Mouse (Mus musculus) liver, postnatal 0 days (tissue): ENCODE measurements around the gene Wfdc9. TPM values are rescaled to one million over a fixed set of nuclear protein-coding genes. Genes with fewer than 3 reads are reported as not detected.
A peak's percentile ranks its signal among the peaks of the same experiment; 100 is the strongest.

Experiments used
- ATAC-seq: fragments of 200-750 bp; cut with Nextera tagmentation; 2 replicates; pipeline ENCODE4 v1.8.0; 2017; ENCODE audit warnings: mild to moderate bottlenecking, moderate library complexity
- DNase-seq: peaks from one replicate; pipeline ENCODE4 v3.0.0-alpha.2; 2016
- H3K27ac ChIP-seq: fragments of 300-500 bp; sonication (generic); 2 replicates; pipeline ENCODE4 v1.5.1; 2014; ENCODE audit warnings: antibody characterized with exemption, moderate library complexity, mild to moderate bottlenecking, low read depth
- H3K27me3 ChIP-seq: fragments of 300-500 bp; sonication (generic); 2 replicates; pipeline ENCODE4 v1.6.1; 2014; ENCODE audit warnings: low read length, control low read depth, mixed read lengths; ENCODE audit not compliant: insufficient read depth
- H3K36me3 ChIP-seq: fragments of 300-500 bp; sonication (generic); replicated peaks from 2 replicates; pipeline ENCODE4 v1.6.1; 2014; ENCODE audit warnings: mild to moderate bottlenecking, control low read depth, low read length, moderate library complexity, mixed read lengths; ENCODE audit not compliant: insufficient read depth
- H3K4me1 ChIP-seq: fragments of 300-500 bp; sonication (generic); 2 replicates; pipeline ENCODE4 v1.6.1; 2014; ENCODE audit warnings: antibody characterized with exemption, mild to moderate bottlenecking, control low read depth; ENCODE audit not compliant: insufficient read depth
- H3K4me2 ChIP-seq: fragments of 300-500 bp; sonication (generic); 2 replicates; pipeline ENCODE4 v1.6.1; 2014; ENCODE audit warnings: low read depth, mild to moderate bottlenecking, low read length, moderate library complexity, mixed read lengths
- H3K4me3 ChIP-seq: fragments of 300-500 bp; sonication (generic); 2 replicates; pipeline ENCODE4 v1.5.1; 2014; ENCODE audit warnings: low read depth, low read length
- H3K9ac ChIP-seq: fragments of 300-500 bp; sonication (generic); replicated peaks from 2 replicates; pipeline ENCODE4 v1.6.1; 2014; ENCODE audit warnings: mild to moderate bottlenecking, moderate library complexity
- H3K9me3 ChIP-seq: fragments of 300-500 bp; sonication (generic); 2 replicates; pipeline ENCODE4 v1.6.1; 2016; ENCODE audit warnings: mild to moderate bottlenecking, control low read depth, low read length, mixed read lengths
- CTCF ChIP-seq: sonication (generic); IDR thresholded peaks from 2 replicates; pipeline ENCODE4 v1.5.1; 2016; ENCODE audit warnings: antibody characterized with exemption, low read depth
- EP300 ChIP-seq: IDR thresholded peaks from 2 replicates; pipeline ENCODE4 v1.6.1; 2016; ENCODE audit warnings: antibody characterized with exemption, low read depth, mild to moderate bottlenecking
- WGBS: fragments of 180-500 bp; shearing (Covaris S2); extraction: QIAGEN DNeasy Blood & Tissue Kit; methylation state at CpG from one replicate; pipeline ENCODE4 v1.1.7; 2014; ENCODE audit not compliant: insufficient replicate concordance; 5-methylcytosine and 5-hydroxymethylcytosine counted together
- polyA plus RNA-seq: library from polyadenylated mRNA; unstranded; fragments of >200 nt; fragmentation: Nextera tagmentation; extraction: Ambion mirVana; gene quantifications from 2 replicates; pipeline ENCODE4 v1.2.1, GENCODE M21; 2015

The Wfdc9 gene
- polyA plus RNA-seq, 1 experiment from 2014 or later: not detected

- H3K4me3 ChIP-seq: no peak overlapping the region
- DNase-seq: no peak
- no peaks in the 10 kb centered on the region for H3K36me3 ChIP-seq
- ATAC-seq: no peak
- 0 out of 2 replicates have a peak, but pooled peaks cover 3% of the 10 kb centered on the region for H3K9me3 ChIP-seq
- H3K9ac ChIP-seq: no peak overlapping the region
- H3K4me1 ChIP-seq: no peaks in the 10 kb centered on the region
- no peak for TF ChIP-seq EP300
- no peak for TF ChIP-seq CTCF
- H3K4me2 ChIP-seq: no peak overlapping the region
- H3K27me3 ChIP-seq: no peaks in the 10 kb centered on the region
- no peak overlapping the region for H3K27ac ChIP-seq
- 76% methylated on average over 8 of the region's 8 CpGs for WGBS
Measured at GRCm38 (mm10) chr2:164604411-164604810, 52.0 kb downstream of the Wfdc9 start.

DNA sequence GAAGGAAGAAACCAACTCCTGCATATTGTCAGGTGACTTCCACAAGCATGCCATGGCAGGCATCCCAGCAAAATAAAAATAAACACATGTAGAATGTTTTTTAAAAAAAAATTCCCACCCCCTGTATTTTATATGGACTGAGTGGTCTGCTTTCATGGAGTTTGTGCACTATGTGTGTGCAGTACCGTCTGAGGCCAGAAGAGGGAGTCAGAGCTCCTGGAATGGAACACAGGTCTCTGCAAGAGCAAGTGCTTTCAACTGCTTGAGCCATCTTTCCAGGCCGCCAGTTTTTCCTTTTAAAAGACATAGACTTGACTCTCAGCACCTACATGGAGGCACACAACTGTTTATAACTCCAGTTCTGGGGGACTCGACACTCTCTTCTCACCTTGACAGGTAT lies 52.9 kb downstream of the Wfdc9 start:
- Histone ChIP-seq H3K36me3 (no peaks in the 10 kb centered on the region), H3K4me3 (no peak overlapping the region), H3K4me1 (no peaks in the 10 kb centered on the region), H3K4me2 (no peak overlapping the region), H3K9ac (no peak overlapping the region), H3K27me3 (no peaks in the 10 kb centered on the region), H3K27ac (no peak overlapping the region), H3K9me3 (0 out of 2 replicates have a peak, but pooled peaks cover 3% of the 10 kb centered on the region)
- DNase-seq: no peak
- TF ChIP-seq CTCF (peak; percentile 25; the same call in 1 of the 2 replicates), EP300 (no peak)
- no peak for ATAC-seq
- 76% methylated on average over 3 of the region's 3 CpGs for WGBS

DNA sequence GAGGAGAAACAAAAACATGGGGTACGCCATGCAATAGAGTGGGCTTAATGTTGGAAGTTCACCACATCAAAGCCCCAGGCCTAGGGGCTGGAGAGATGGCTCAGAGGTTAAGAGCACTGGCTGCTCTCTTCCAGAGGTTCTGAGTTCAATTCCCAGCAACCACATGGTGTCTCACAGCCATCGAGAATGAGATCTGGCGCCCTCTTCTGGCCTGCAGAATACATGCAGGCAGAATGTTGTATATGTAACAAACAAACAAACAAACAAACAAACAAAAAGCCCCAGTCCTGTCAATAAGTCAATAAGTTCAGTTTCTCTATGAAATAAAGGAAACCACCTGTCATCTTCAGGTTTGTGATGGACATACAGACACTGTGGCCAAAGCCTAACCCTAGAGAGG lies 56.2 kb downstream of the Wfdc9 start:
- no peak overlapping the region for H3K27ac ChIP-seq
- no peak for DNase-seq
- TF ChIP-seq EP300 (no peak), CTCF (peak; percentile 43)
- ATAC-seq: no peak
- 57% methylated on average over 3 of the region's 3 CpGs for WGBS
- H3K4me2 ChIP-seq: no peak overlapping the region
- H3K9me3 ChIP-seq: 0 out of 2 replicates have a peak, but pooled peaks cover 3% of the 10 kb centered on the region
- no peak overlapping the region for H3K4me3 ChIP-seq
- H3K36me3 ChIP-seq: no peaks in the 10 kb centered on the region
- no peak overlapping the region for H3K9ac ChIP-seq
- H3K4me1 ChIP-seq: no peaks in the 10 kb centered on the region
- H3K27me3 ChIP-seq: no peaks in the 10 kb centered on the region

Other genes starting within 250 kb of the Wfdc9 start
- gene Sdc4, start 212.7 kb downstream of the Wfdc9 start, polyA plus RNA-seq: 194 and 208 TPM in 2 replicates
- gene Sys1, start 199.6 kb downstream of the Wfdc9 start, polyA plus RNA-seq: 43.5 and 46.2 TPM in 2 replicates
- gene Gm20458, start 195.6 kb downstream of the Wfdc9 start, polyA plus RNA-seq: 5.8 and 6.1 TPM in 2 replicates
- not detected in 2 replicates for gene Trp53tg5, start 182.9 kb downstream of the Wfdc9 start, polyA plus RNA-seq
- 2.7 TPM in 2 replicates for gene Dbndd2, start 170.5 kb downstream of the Wfdc9 start, polyA plus RNA-seq
- 24.3 and 25.1 TPM in 2 replicates for gene Pigt, start 159.1 kb downstream of the Wfdc9 start, polyA plus RNA-seq
- 3.0 and 3.3 TPM in 2 replicates for gene Wfdc2, start 94.2 kb downstream of the Wfdc9 start, polyA plus RNA-seq
- not detected in 2 replicates for gene Spint3, start 83.1 kb downstream of the Wfdc9 start, polyA plus RNA-seq
- not detected in 2 replicates for gene Wfdc6a, start 71.1 kb downstream of the Wfdc9 start, polyA plus RNA-seq
- not detected in 2 replicates for gene Eppin, start 63.0 kb downstream of the Wfdc9 start, polyA plus RNA-seq
- gene Wfdc6b, start 43.1 kb downstream of the Wfdc9 start, polyA plus RNA-seq: not detected in 2 replicates
- not detected in 2 replicates for gene Wfdc8, start 43.0 kb downstream of the Wfdc9 start, polyA plus RNA-seq
- not detected in 2 replicates for gene Wfdc16, start 17.8 kb downstream of the Wfdc9 start, polyA plus RNA-seq
- gene Wfdc10, start 537 bp downstream of the Wfdc9 start, polyA plus RNA-seq: not detected in 2 replicates
- not detected in 2 replicates for gene Wfdc11, start 17.5 kb upstream of the Wfdc9 start, polyA plus RNA-seq
- gene Wfdc13, start 28.5 kb upstream of the Wfdc9 start, polyA plus RNA-seq: not detected in 2 replicates
- not detected in 2 replicates for gene Spint4, start 41.9 kb upstream of the Wfdc9 start, polyA plus RNA-seq
- gene Spint5, start 58.7 kb upstream of the Wfdc9 start, polyA plus RNA-seq: not detected in 2 replicates
- 2.0 and 2.5 TPM in 2 replicates for gene Wfdc3, start 89.3 kb upstream of the Wfdc9 start, polyA plus RNA-seq
- 33.7 and 34.2 TPM in 2 replicates for gene Dnttip1, start 89.4 kb upstream of the Wfdc9 start, polyA plus RNA-seq
- 243 and 277 TPM in 2 replicates for gene Ube2c, start 113.3 kb upstream of the Wfdc9 start, polyA plus RNA-seq
- 6.5 and 127 TPM in 2 replicates for gene Tnnc2, start 123.4 kb upstream of the Wfdc9 start, polyA plus RNA-seq
- gene Snx21, start 129.2 kb upstream of the Wfdc9 start, polyA plus RNA-seq: 6.1 and 7.4 TPM in 2 replicates
- 23.1 and 25.0 TPM in 2 replicates for gene Acot8, start 148.3 kb upstream of the Wfdc9 start, polyA plus RNA-seq
- 2.0 and 2.2 TPM in 2 replicates for gene Zswim3, start 148.5 kb upstream of the Wfdc9 start, polyA plus RNA-seq
- 3.1 TPM in 2 replicates for gene Zswim1, start 166.1 kb upstream of the Wfdc9 start, polyA plus RNA-seq
- gene Spata25, start 172.0 kb upstream of the Wfdc9 start, polyA plus RNA-seq: not detected in 2 replicates
- gene Ctsa, start 176.3 kb upstream of the Wfdc9 start, polyA plus RNA-seq: 101 and 109 TPM in 2 replicates
- gene Neurl2, start 176.9 kb upstream of the Wfdc9 start, polyA plus RNA-seq: 2.5 and 3.1 TPM in 2 replicates
- 33.4 and 35.3 TPM in 2 replicates for gene Pltp, start 201.1 kb upstream of the Wfdc9 start, polyA plus RNA-seq
- 38.4 and 38.6 TPM in 2 replicates for gene Pcif1, start 222.7 kb upstream of the Wfdc9 start, polyA plus RNA-seq